Mouse (Mus musculus) heart, embryonic 14.5 days (tissue): ENCODE data around the gene E130308A19Rik. TPM values are rescaled to one million over a fixed set of nuclear protein-coding genes. Genes with fewer than 3 reads are reported as not detected.

Source experiments
- ATAC-seq: fragments of 200-750 bp; cut with Nextera tagmentation; 2 replicates; pipeline ENCODE4 v1.8.0; 2017; ENCODE audit warnings: low read depth, moderate TSS enrichment; ENCODE audit not compliant: insufficient number of reproducible peaks, insufficient read depth, low FRiP score
- H3K27ac ChIP-seq, 2 experiments: fragments of 200-500 bp in 1 of 2; fragments of 300-500 bp in 1 of 2; sonication (generic) in 1 of 2; replicated peaks in 1 of 2; 2 replicates each; pipeline ENCODE4 v1.5.1; 2012 to 2014; ENCODE audit warnings: low read depth in 2 of 2, low read length in 2 of 2, control low read depth in 1 of 2, mild to moderate bottlenecking in 1 of 2, mixed read lengths in 1 of 2; ENCODE audit not compliant: control insufficient read depth in 1 of 2, insufficient read depth in 1 of 2
- H3K27me3 ChIP-seq: fragments of 300-500 bp; sonication (generic); 2 replicates; pipeline ENCODE4 v1.6.1; 2014; ENCODE audit warnings: mild to moderate bottlenecking, low read length, control low read depth; ENCODE audit not compliant: control insufficient read depth, insufficient read depth
- H3K36me3 ChIP-seq: fragments of 300-500 bp; sonication (generic); 2 replicates; pipeline ENCODE4 v1.6.1; 2014; ENCODE audit warnings: mild to moderate bottlenecking, control low read depth, low read length, mixed read lengths; ENCODE audit not compliant: control insufficient read depth, insufficient read depth
- H3K4me1 ChIP-seq, 2 experiments: fragments of 200-500 bp in 1 of 2; fragments of 300-500 bp in 1 of 2; sonication (generic) in 1 of 2; 2 replicates each; pipeline ENCODE4 v1.6.1; 2012 to 2014; ENCODE audit warnings: low read length in 2 of 2, control low read depth in 1 of 2, mixed read lengths in 1 of 2; ENCODE audit not compliant: control insufficient read depth in 2 of 2, insufficient read depth in 2 of 2
- H3K4me2 ChIP-seq: fragments of 300-500 bp; sonication (generic); 2 replicates; pipeline ENCODE4 v1.6.1; 2014; ENCODE audit warnings: mild to moderate bottlenecking, low read length
- H3K4me3 ChIP-seq, 2 experiments: fragments of 200-500 bp in 1 of 2; fragments of 300-500 bp in 1 of 2; sonication (generic) in 1 of 2; 2 replicates each; pipeline ENCODE4 v1.5.1; 2012 to 2014; ENCODE audit warnings: low read length in 2 of 2, mild to moderate bottlenecking in 2 of 2, control low read depth in 1 of 2, low read depth in 1 of 2, moderate library complexity in 1 of 2; ENCODE audit not compliant: control insufficient read depth in 1 of 2, insufficient read depth in 1 of 2
- H3K9ac ChIP-seq: fragments of 300-500 bp; sonication (generic); 2 replicates; pipeline ENCODE4 v1.6.1; 2014; ENCODE audit warnings: mild to moderate bottlenecking, low read length
- H3K9me3 ChIP-seq: fragments of 300-500 bp; sonication (generic); 2 replicates; pipeline ENCODE4 v1.6.1; 2016; ENCODE audit warnings: low read length, control low read depth; ENCODE audit not compliant: control insufficient read depth
- WGBS: fragments of 180-500 bp; shearing (Covaris S2); extraction: QIAGEN DNeasy Blood & Tissue Kit; methylation state at CpG from one replicate; pipeline ENCODE4 v1.1.7; 2014; 5-methylcytosine and 5-hydroxymethylcytosine counted together
- polyA plus RNA-seq: library from polyadenylated mRNA; unstranded; fragments of >200 nt; fragmentation: Nextera tagmentation; extraction: Ambion mirVana; gene quantifications from 2 replicates; pipeline ENCODE4 v1.2.1, GENCODE M21; 2014

The E130308A19Rik gene
- polyA plus RNA-seq, 1 experiment from 2014 or later: 27.7 TPM

- Histone ChIP-seq H3K9me3 (no peaks in the 10 kb centered on the region), H3K36me3 (0 out of 2 replicates have a peak, but pooled peaks cover 4% of the 10 kb centered on the region), H3K4me2 (no peak overlapping the region), H3K27me3 (no peaks in the 10 kb centered on the region), H3K4me3 (no peak overlapping the region), H3K4me1 (peaks cover 0 to 4% of the 10 kb centered on the region in 2 experiments; a peak in 1 of 4 replicates), H3K9ac (no peak overlapping the region), H3K27ac (no peak overlapping the region)
- WGBS: 96% methylated on average over 1 of the region's 1 CpGs
- ATAC-seq: no peak
These were observed 38.2 kb upstream of the E130308A19Rik start for GRCm38 (mm10) chr4:59587872-59588226.

GRCm38 (mm10) chr4:59594614-59595013, 31.4 kb upstream of the E130308A19Rik start:
- H3K36me3 ChIP-seq: peaks cover 44% of the 10 kb centered on the region
- no peak for ATAC-seq
- no peak overlapping the region for H3K4me2 ChIP-seq
- H3K27me3 ChIP-seq: no peaks in the 10 kb centered on the region
- no peaks in the 10 kb centered on the region for H3K9me3 ChIP-seq
- H3K9ac ChIP-seq: no peak overlapping the region
- H3K4me3 ChIP-seq: no peak overlapping the region
- WGBS: 67% methylated on average over 2 of the region's 2 CpGs
- no peak overlapping the region for H3K27ac ChIP-seq
- H3K4me1 ChIP-seq: no peaks in the 10 kb centered on the region

- H3K9ac ChIP-seq: no peak overlapping the region
- H3K27ac ChIP-seq: no peak overlapping the region
- no peak overlapping the region for H3K4me3 ChIP-seq
- peaks cover 51% of the 10 kb centered on the region for H3K36me3 ChIP-seq
- no peaks in the 10 kb centered on the region for H3K9me3 ChIP-seq
- H3K27me3 ChIP-seq: no peaks in the 10 kb centered on the region
- H3K4me2 ChIP-seq: no peak overlapping the region
- ATAC-seq: no peak
- no peaks in the 10 kb centered on the region for H3K4me1 ChIP-seq
- WGBS: 71% methylated on average over 2 of the region's 2 CpGs
These were observed 29.5 kb upstream of the E130308A19Rik start for GRCm38 (mm10) chr4:59596556-59596955.

GRCm38 (mm10) chr4:59602704-59603103, 23.3 kb upstream of the E130308A19Rik start:
- ATAC-seq: no peak
- H3K9ac ChIP-seq: no peak overlapping the region
- no peaks in the 10 kb centered on the region for H3K27me3 ChIP-seq
- 92% methylated on average over 4 of the region's 4 CpGs for WGBS
- H3K4me1 ChIP-seq: no peaks in the 10 kb centered on the region
- no peak overlapping the region for H3K27ac ChIP-seq
- H3K4me3 ChIP-seq: no peak overlapping the region
- H3K36me3 ChIP-seq: peaks cover 32% of the 10 kb centered on the region
- no peak overlapping the region for H3K4me2 ChIP-seq
- H3K9me3 ChIP-seq: no peaks in the 10 kb centered on the region

GRCm38 (mm10) chr4:59604892-59605291, 21.1 kb upstream of the E130308A19Rik start:
- no peaks in the 10 kb centered on the region for H3K9me3 ChIP-seq
- no peak overlapping the region for H3K9ac ChIP-seq
- ATAC-seq: no peak
- H3K27me3 ChIP-seq: no peaks in the 10 kb centered on the region
- H3K4me1 ChIP-seq: no peaks in the 10 kb centered on the region
- 80% methylated on average over 3 of the region's 3 CpGs for WGBS
- H3K4me2 ChIP-seq: no peak overlapping the region
- H3K27ac ChIP-seq: no peak overlapping the region
- peaks cover 24% of the 10 kb centered on the region; the same call in 1 of the 2 replicates for H3K36me3 ChIP-seq
- H3K4me3 ChIP-seq: no peak overlapping the region

GRCm38 (mm10) chr4:59605501-59605900, 20.5 kb upstream of the E130308A19Rik start:
- no peak overlapping the region for H3K4me3 ChIP-seq
- 94% methylated on average over 3 of the region's 3 CpGs for WGBS
- H3K27ac ChIP-seq: no peak overlapping the region
- no peaks in the 10 kb centered on the region for H3K4me1 ChIP-seq
- peaks cover 25% of the 10 kb centered on the region for H3K36me3 ChIP-seq
- ATAC-seq: no peak
- no peak overlapping the region for H3K4me2 ChIP-seq
- no peaks in the 10 kb centered on the region for H3K27me3 ChIP-seq
- no peaks in the 10 kb centered on the region for H3K9me3 ChIP-seq
- no peak overlapping the region for H3K9ac ChIP-seq

- WGBS: 83% methylated on average over 3 of the region's 3 CpGs
- no peak overlapping the region for H3K9ac ChIP-seq
- no peaks in the 10 kb centered on the region for H3K9me3 ChIP-seq
- no peak for ATAC-seq
- no peaks in the 10 kb centered on the region for H3K4me1 ChIP-seq
- H3K27ac ChIP-seq: no peak overlapping the region
- peaks cover 33% of the 10 kb centered on the region for H3K36me3 ChIP-seq
- no peak overlapping the region for H3K4me2 ChIP-seq
- no peaks in the 10 kb centered on the region for H3K27me3 ChIP-seq
- H3K4me3 ChIP-seq: no peak overlapping the region
These were observed 15.6 kb upstream of the E130308A19Rik start for GRCm38 (mm10) chr4:59610411-59610810.

- Histone ChIP-seq H3K4me3 (no peak overlapping the region), H3K27ac (0 out of 4 replicates have a peak overlapping the region, but pooled peaks of 1 of the 2 experiments have one; percentile 1), H3K36me3 (peaks cover 40% of the 10 kb centered on the region), H3K27me3 (no peaks in the 10 kb centered on the region), H3K9ac (no peak overlapping the region), H3K9me3 (no peaks in the 10 kb centered on the region), H3K4me1 (no peaks in the 10 kb centered on the region), H3K4me2 (no peak overlapping the region)
- WGBS: 3% methylated on average over 1 of the region's 1 CpGs
- no peak for ATAC-seq
These were observed 11.0 kb upstream of the E130308A19Rik start for GRCm38 (mm10) chr4:59614986-59615385.
